Mouse (Mus musculus) kidney, adult 2 months (tissue): ENCODE data around the gene Gpr85.

ENCODE experiments used
- CTCF ChIP-seq: fragments of 200-500 bp; conservative IDR thresholded peaks from 2 replicates; pipeline ENCODE4 v1.5.1; 2011; ENCODE audit warnings: low read depth, mild to moderate bottlenecking, control low read depth, low read length, moderate library complexity, mixed read lengths; ENCODE audit not compliant: insufficient read depth, insufficient read length
- POLR2A ChIP-seq: fragments of 200-500 bp; IDR thresholded peaks from one replicate; pipeline ENCODE4 v1.6.1; 2011; ENCODE audit warnings: low read depth, low read length, control low read depth

- TF ChIP-seq CTCF = no peak
- no peak for TF ChIP-seq POLR2A
Observed at GRCm38 (mm10) chr6:13853244-13853643, 13.5 kb upstream of the Gpr85 start.
